21 mouse cellular contexts compared by ENCODE assay signal in the genomic region with DNA sequence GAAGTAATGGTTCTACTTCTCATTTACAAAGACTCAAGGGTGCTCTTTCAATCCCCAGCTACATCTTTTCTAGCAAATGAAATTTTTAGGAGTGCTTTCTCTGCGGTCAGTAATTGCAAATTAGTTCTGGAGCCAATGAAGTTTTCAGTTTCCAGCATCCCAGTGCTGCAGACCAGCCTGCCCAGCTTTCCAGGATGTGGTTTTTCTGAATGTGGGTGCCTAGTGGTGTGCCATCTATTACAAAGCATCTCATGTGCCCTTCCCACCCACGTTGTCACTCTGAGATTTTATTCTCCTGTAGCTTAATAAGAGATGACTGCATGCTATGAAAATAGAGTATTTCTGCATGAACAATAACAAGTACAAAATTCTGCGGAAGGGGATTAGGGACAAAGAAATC.
"Had no signal": no experiment of that assay in that cellular context is flagged by ENCODE, and none has a peak within 500 bp of the region (broad histone marks: within the 10 kb centered on the region; RNA-seq: fewer than 3 reads in every experiment).

No protein-coding gene starts in this region.

- DNase-seq: liver, postnatal 0 days; lung, adult 2 months; lung, postnatal 14 days; lung, postnatal 36 days; retina, postnatal 1 day; right cerebral cortex, adult 18-20 months; right cerebral cortex, postnatal 25 days; right cerebral cortex, postnatal 4 days; spleen, adult 18-20 months; thymus, adult 18-20 months; thymus, postnatal 14 days; thymus, postnatal 36 days had no signal

- H3K9ac ChIP-seq: liver, embryonic 15.5 days; liver, postnatal 0 days; lung, embryonic 15.5 days; midbrain, embryonic 13.5 days; neural tube, embryonic 12.5 days had no signal

- H3K4me3 ChIP-seq: liver, embryonic 15.5 days; lung, embryonic 15.5 days; megakaryocyte, embryonic 14.5 days; midbrain, embryonic 13.5 days; neural tube, embryonic 12.5 days had no signal

- H3K9me3 ChIP-seq: lung, embryonic 15.5 days; megakaryocyte, embryonic 14.5 days; midbrain, embryonic 13.5 days; neural tube, embryonic 12.5 days had no signal

- ATAC-seq: liver, postnatal 0 days; lung, postnatal 0 days; midbrain, embryonic 13.5 days; midbrain, embryonic 16.5 days had no signal

- H3K4me2 ChIP-seq: liver, embryonic 15.5 days; lung, embryonic 15.5 days; midbrain, embryonic 11.5 days; midbrain, embryonic 13.5 days; neural tube, embryonic 12.5 days had no signal

- H3K27ac ChIP-seq: liver, embryonic 15.5 days; lung, embryonic 15.5 days; macrophage; midbrain, embryonic 13.5 days; neural tube, embryonic 12.5 days had no signal

- H3K36me3 ChIP-seq: liver, embryonic 15.5 days; lung, embryonic 15.5 days; midbrain, embryonic 13.5 days; neural tube, embryonic 12.5 days had no signal

- H3K27me3 ChIP-seq: liver, embryonic 15.5 days; lung, embryonic 15.5 days; megakaryocyte, embryonic 14.5 days; midbrain, embryonic 13.5 days; neural tube, embryonic 12.5 days had no signal

- H3K4me1 ChIP-seq: liver, embryonic 15.5 days; lung, embryonic 15.5 days; megakaryocyte, embryonic 14.5 days; midbrain, embryonic 13.5 days; neural tube, embryonic 12.5 days had no signal
